Mouse (Mus musculus) liver, adult 2 months (tissue): ENCODE measurements around the gene Agbl5.

Source experiments
- CTCF ChIP-seq: fragments of 200-500 bp; IDR thresholded peaks from 2 replicates; pipeline ENCODE4 v1.5.1; 2011; ENCODE audit warnings: low read depth, low read length, control low read depth
- POLR2A ChIP-seq: fragments of 200-500 bp; IDR thresholded peaks from 2 replicates; pipeline ENCODE4 v1.6.1; 2011; ENCODE audit warnings: low read length, control low read depth; ENCODE audit not compliant: insufficient read depth; ENCODE audit errors: extremely low read depth

DNA sequence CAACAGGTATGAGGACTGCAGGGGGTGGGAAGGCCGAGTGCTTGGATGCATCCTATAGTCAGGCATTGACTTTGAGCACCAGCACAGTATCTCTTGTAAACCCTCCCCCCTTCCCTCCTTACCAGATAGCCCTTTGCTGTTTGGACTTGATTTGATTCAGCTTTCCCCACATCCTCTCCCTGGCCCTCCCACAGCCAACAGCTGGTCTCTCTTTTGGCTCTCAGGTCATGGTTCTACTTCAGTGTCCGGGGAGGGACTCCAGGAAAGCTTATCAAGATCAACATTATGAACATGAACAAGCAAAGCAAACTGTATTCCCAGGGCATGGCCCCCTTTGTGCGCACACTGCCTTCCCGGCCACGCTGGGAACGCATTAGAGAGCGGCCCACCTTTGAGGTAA lies 1.9 kb downstream of the Agbl5 start:
- no peak for TF ChIP-seq POLR2A
- no peak for TF ChIP-seq CTCF
